Mouse (Mus musculus) liver, embryonic 14.5 days (tissue): ENCODE data around the gene A230050P20Rik.
A peak's percentile ranks its signal among the peaks of the same experiment; 100 is the strongest.

Experiments
- CTCF ChIP-seq: IDR thresholded peaks from 2 replicates; pipeline ENCODE4 v1.5.1; 2016; ENCODE audit warnings: antibody characterized with exemption, low read depth, control low read depth
- EP300 ChIP-seq: IDR thresholded peaks from 2 replicates; pipeline ENCODE4 v1.6.1; 2016; ENCODE audit warnings: antibody characterized with exemption, low read depth

DNA sequence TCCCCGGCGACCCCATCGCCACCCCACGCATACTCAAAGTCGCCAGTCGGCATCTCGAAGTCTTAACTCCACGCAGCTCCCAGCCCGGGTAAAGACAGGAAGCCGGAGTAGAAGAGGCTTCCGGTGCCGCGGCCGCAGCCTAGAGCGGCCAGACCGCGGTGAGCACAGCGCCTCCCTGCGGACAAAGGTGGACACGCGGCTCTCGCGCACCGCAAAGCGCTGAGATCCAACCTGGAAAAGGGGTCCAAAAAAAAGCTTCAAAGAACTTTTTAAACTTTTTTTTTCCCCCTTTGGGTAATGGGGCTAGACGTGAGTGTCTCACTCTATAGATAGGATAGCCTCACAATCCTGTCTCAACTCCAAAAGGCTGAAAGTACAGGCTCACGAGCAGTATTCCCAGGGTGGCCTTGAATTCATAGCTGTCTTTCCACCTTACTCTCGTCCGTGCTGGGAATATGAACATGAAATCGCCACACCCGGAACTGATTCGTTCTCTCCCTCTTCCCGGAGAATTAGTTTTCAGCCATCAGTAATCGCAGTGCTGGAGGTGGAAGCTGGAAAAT is 30.1 kb downstream of the A230050P20Rik start, which contains the start of gene Eif3g:
- TF ChIP-seq CTCF (peak; percentile 98), EP300 (no peak)
